Mouse (Mus musculus) naive thymus-derived CD4-positive, alpha-beta T cell, adult 2 months (primary cell): ENCODE data around the gene Cpox.
A peak's percentile ranks its signal among the peaks of the same experiment; 100 is the strongest.
"Not testable (repeated sequence)": the region's sequence is repeated elsewhere in the genome, so short reads cannot be mapped to it uniquely, and the experiment has no call there.

Experiments used
- DNase-seq: peaks from one replicate; pipeline ENCODE4 v3.0.0-alpha.2; 2011; ENCODE audit warnings: low read depth

Cpox gene

DNA sequence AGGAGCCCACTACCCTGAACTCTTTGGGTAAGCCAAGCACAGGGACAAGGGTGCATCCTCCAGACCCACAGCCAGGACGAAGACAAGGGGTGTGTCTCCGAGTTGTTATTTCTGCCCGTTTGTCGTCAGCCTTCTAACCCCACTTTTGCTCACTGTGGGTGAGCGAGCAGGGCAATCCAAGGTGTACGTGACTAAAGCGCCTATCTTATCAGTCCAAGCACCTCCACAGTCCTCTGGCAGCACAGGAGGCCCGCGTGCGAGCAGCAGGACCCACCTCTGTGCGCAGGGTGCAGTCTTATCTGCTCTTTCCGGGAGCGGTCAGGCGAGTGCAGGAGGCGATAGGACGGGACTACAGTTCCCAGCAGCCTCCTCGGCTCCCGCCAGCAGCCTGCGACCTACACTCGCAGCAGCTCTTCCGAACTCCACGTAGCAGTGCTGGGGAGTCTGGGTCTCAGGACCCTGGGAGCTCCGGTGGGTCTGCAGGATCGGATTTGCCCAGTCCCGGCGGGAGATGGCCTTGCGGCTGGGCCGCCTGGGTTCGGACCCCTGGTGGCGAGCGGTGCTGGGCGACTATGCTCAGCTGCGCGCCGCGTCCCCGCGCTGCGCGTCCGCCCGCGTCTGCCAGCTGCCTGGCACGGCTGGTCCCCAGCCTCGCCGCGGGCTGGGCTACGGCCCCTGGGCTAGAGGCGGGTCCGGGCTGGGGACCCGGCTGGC is at the start of gene Cpox:
Gene Cpox, plus strand, starts transcription at position 376 of the 714 bp plus-strand sequence.
- DNase-seq = peak; percentile 79

- DNase-seq = no peak
These were observed 47.7 kb upstream of the Cpox start for GRCm38 (mm10) chr16:58622377-58622776.

- DNase-seq = no peak
These were observed 47.0 kb upstream of the Cpox start for GRCm38 (mm10) chr16:58623114-58623513.

GRCm38 (mm10) chr16:58623944-58624343 is 46.1 kb upstream of the Cpox start:
- DNase-seq = peak; percentile 55

DNA sequence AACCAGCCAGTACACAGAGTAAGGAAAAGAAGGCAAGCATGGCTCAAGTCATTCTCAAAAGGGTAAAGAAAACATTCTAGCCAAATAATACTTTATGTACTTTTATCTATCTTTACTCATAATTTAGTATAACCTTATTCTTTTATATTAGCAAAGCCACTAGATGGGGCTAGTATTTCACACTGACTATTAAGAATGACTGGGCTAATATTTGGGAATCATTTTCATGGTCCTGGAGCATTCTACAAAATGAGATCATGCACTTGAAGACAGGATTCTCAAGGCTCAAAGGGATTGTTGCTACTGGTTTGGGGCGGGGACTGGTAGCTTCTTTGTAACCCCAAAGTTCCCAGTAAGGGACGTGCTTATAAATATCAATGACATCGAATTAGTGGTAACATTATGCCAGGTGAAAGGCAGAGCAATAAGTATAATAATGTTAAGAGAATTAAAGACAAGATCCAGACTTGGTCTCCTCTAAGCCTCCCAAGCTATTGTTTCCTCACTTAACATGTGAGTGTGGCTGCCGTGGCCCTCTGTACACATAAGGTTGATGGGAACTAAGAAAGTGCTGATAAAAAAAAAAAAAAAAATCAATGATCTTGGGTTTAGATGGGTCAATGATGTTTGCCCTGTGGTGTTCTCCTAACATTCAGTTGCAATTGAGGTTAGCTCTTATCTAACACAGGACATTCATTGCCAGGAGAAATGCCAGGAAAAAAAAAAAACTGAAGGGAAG is 42.3 kb upstream of the Cpox start:
- DNase-seq = no peak

- DNase-seq = no peak
These were observed 41.8 kb upstream of the Cpox start for GRCm38 (mm10) chr16:58628336-58628680.

- DNase-seq = no peak
These were observed 41.1 kb upstream of the Cpox start for GRCm38 (mm10) chr16:58628968-58629367.

DNA sequence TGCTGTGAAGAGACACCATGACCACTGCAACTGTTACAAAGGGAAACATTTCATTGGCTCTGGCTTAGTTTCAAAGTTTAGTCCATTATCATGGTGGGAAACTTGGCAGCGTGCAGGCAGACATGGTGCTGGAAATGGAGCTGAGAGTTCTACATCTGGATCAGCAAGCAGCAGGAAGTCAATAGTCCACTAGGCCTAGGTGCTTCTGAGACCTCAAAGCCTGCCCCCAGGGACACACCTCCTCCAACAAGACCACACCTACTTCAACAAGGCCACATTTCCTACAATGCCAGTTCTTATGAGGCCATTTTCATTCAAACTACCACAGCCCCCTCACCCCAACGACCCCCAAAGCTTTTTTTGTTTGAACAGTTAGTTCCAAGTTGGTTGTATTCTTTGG is 40.4 kb upstream of the Cpox start:
- DNase-seq = no peak

DNA sequence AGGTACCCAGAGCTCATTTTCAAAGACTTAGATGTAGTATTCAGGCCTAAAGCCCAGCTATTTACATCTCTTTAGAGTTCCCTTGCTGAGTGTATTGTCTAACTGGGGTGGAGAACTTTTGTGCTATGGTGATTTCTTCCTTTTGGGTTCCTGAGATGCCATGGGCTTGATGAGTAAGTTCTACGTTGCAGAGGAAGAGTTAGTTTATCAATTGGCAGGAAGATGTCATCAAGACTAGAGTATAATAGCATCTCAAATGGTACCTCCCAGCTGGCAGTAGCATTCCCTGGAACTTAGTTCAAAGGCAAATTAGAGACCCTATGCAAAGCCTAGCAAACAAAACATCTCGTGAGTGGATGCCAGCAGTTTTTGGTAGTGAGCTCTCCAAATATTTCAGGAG is 34.2 kb upstream of the Cpox start:
- no peak for DNase-seq

DNA sequence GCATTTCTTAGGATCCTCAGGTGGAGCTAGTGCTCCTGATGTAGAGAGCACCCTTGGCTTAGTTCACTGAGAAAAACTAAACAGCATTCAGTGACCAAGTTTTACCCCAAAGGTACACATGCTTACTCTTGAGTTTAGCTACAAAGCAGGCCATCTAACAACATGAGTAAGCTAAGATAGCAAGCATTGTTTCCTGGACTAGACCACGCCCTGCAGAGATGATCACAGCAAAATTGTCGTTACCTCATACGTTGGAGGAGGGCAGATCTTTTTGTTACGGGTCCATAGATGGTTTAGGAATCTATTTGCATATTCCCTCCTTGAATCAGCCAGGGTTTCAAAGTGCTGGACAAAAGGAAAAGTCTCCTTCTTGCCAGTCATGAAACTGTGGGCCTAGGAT is 32.6 kb upstream of the Cpox start:
- DNase-seq = no peak

GRCm38 (mm10) chr16:58638016-58638415 is 32.1 kb upstream of the Cpox start:
- no peak for DNase-seq

- DNase-seq = no peak
These were observed 31.4 kb upstream of the Cpox start, which contains the start of gene E330017A01Rik for GRCm38 (mm10) chr16:58638689-58639175. Gene E330017A01Rik, minus strand, starts transcription at chr16:58638739.

- no peak for DNase-seq
These were observed 20.1 kb upstream of the Cpox start for GRCm38 (mm10) chr16:58649979-58650378.

DNA sequence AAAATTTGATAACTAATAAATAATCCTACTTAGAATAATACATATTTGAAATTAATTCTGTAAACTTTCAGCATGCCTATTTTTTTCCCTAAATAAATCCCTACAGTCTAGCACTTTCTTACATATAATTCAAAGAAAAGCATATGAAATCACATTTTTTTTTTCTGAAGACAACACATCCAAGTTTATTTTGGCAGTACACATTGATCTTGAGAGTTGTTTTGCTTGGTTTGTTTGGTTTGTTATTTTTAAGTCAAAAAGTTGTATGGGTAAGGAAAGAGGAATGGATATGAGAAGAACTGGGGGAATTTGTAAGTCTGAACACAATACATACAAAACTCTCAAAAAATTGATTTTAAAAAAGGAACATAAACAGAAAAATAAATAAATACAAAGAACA is 14.3 kb upstream of the Cpox start:
- DNase-seq = no peak

DNA sequence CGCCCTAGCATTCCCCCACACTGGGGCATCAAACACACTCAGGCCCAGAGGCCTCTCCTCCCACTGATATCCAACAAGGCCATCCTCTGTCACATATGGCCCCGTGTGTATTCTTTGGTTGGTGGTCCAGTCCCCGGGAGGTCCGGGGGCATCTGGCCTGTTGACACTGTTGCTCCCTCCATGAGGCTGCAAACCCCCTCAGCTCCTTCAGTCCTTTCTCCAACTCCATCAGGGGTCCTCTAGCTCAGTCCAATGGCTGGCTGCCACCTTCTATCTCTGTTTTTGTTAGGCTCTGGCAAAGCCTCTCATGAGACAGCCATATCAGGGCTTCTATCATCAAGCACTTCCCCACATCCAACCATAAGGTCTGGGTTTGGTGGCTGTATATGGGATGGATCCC is 13.6 kb upstream of the Cpox start:
- DNase-seq = no peak

GRCm38 (mm10) chr16:58658668-58659067 is 11.4 kb upstream of the Cpox start:
- no peak for DNase-seq

- no peak for DNase-seq
These were observed 8.3 kb upstream of the Cpox start for GRCm38 (mm10) chr16:58661826-58662225.

- no peak for DNase-seq
These were observed 7.8 kb upstream of the Cpox start for GRCm38 (mm10) chr16:58662287-58662791.

DNA sequence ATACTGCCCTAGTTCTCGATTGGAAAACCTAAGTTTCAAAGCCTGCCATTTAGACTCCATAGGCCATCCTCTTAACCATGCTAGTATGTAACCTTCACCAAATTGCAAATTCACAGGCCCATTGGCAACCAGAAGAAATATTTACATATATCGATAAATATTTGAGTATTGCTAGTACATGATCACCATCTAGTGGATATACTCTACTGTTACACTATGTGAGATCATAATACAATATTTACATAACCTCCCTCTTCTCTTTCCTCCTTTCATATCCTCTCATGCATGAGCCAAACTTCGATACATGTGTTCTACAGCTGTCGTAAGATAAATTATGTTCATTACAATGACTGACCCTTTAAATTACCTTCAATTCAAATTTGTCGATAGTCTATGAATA is 7.1 kb upstream of the Cpox start:
- peak; percentile 25 for DNase-seq

- DNase-seq = no peak
These were observed 6.3 kb upstream of the Cpox start for GRCm38 (mm10) chr16:58663816-58664215.

- not testable (repeated sequence) for DNase-seq
These were observed 5.0 kb upstream of the Cpox start for GRCm38 (mm10) chr16:58665137-58665536.

DNA sequence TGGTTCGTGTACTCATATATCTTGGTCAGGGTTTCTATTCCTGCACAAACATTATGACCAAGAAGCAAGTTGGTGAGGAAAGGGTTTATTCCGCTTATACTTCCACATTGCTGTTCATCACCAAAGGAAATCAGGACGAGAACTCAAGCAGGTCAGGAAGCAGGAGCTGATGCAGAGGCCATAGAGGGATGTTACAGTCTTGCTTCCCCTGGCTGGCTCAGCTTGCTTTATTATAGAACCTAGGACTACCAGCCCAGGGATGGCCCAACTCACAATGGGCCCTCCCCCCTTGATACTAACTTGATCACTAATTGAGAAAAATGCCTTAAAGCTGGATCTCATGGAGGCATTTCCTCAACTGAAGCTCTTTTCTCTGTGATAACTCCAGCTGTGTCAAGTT is 3.4 kb upstream of the Cpox start:
- not testable (repeated sequence) for DNase-seq

DNA sequence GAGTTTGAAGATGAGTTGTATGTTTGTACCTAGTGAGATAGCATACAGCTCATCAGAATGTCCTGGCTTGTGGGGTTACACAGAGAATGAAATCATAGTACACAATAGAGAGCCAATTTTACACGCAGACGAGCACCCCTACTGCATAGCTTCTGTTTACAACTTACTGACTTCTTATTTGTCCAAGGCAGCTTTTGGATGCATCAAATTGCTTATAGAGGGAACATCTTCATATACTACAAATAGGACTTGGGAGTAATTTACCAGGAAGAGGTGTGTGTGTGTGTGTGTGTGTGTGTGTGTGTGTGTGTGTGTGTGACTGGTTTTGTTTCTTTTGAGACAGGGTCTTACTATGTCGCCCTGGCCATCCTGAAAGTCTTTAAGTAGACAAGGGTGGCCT is 1.5 kb upstream of the Cpox start:
- DNase-seq = no peak
